ENCODE assay signal across 7 mouse cellular contexts in the genomic region with DNA sequence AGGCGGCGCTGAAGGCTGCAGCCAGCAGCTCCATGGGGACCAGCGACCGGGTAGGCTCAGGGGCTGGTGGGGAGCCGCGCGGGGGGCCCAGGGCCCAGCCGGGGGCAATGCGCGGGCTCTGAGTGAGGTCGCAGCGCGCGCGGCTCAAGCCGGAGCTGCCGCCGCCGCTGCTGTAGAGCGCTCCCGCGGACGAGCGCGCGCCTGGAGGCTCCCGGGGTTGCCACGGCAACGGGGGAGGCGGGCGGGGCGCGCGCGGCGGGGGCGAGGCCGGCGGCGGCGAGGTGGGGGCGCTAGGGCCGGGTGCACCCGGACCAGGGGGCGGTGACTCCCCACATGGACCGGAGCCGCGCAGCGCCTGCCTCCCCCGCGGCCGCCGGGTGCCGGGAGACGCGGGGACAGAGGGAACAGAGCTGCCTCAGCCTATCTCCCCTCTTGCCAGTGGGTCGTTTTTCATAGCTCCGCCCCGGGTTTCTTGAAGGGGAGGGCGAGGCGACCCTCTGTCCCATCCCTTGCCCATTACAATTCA. TPM values are rescaled to one million over a fixed set of nuclear protein-coding genes. Genes with fewer than 3 reads are reported as not detected.
DNase-seq lines count a peak whose midpoint lies in the region; ATAC-seq and TF ChIP-seq lines count a peak whose summit lies in the region.

No protein-coding gene starts in this region.

- no peak for TF ChIP-seq CTCF in CH12.LX (conservative IDR thresholded peaks at IDR 0.05 in 1 of 2, IDR thresholded peaks at IDR 0.05 in 1 of 2; ENCODE audit: low read depth in 2 of 2, low read length in 2 of 2)
- no peak for TF ChIP-seq CTCF in small intestine, adult 2 months (IDR thresholded peaks at IDR 0.05; ENCODE audit: extremely low read depth, insufficient read length, insufficient replicate concordance, low read depth, low read length)

- H3K9ac ChIP-seq in CH12.LX (ENCODE audit: insufficient read depth, low read depth), result no peak overlapping the region
- H3K9ac ChIP-seq in heart, embryonic 16.5 days (ENCODE audit: low read length), result peak overlapping the region; percentile 64
- H3K9ac ChIP-seq in midbrain, embryonic 11.5 days (ENCODE audit: low read length), result peak overlapping the region; percentile 70

- peaks cover 6% of the 10 kb centered on the region for H3K27me3 ChIP-seq in CH12.LX (replicated peaks)
- peaks cover 44% of the 10 kb centered on the region for H3K27me3 ChIP-seq in heart, embryonic 16.5 days (ENCODE audit: control insufficient read depth, insufficient read depth, low read length)
- peaks cover 23% of the 10 kb centered on the region for H3K27me3 ChIP-seq in midbrain, embryonic 11.5 days (ENCODE audit: control insufficient read depth, insufficient read depth, low read length)
- H3K27me3 ChIP-seq in small intestine, adult 2 months (ENCODE audit: control insufficient read depth, insufficient read depth, low read length), result peaks cover 10% of the 10 kb centered on the region

- ATAC-seq in heart, embryonic 16.5 days (replicated peaks; ENCODE audit: extremely low read depth, insufficient read depth, low FRiP score), result peak; percentile 56; the same call in 1 of the 2 replicates
- peak; percentile 88 for ATAC-seq in midbrain, embryonic 11.5 days (ENCODE audit: low FRiP score)

- H3K4me1 ChIP-seq in CH12.LX (ENCODE audit: control insufficient read depth in 1 of 2, insufficient read depth in 2 of 2), result peaks cover 0 to 8% of the 10 kb centered on the region in 2 experiments; a peak in 1 of 4 replicates
- peaks cover 9% of the 10 kb centered on the region for H3K4me1 ChIP-seq in heart, embryonic 16.5 days (ENCODE audit: control insufficient read depth, insufficient read depth, low read length)
- peaks cover 8% of the 10 kb centered on the region for H3K4me1 ChIP-seq in midbrain, embryonic 11.5 days (ENCODE audit: control insufficient read depth, insufficient read depth, low read length)
- peaks cover 9% of the 10 kb centered on the region for H3K4me1 ChIP-seq in small intestine, adult 2 months (ENCODE audit: control insufficient read depth, insufficient read depth, insufficient read length, low read length)

- no peak for TF ChIP-seq POLR2A in CH12.LX (IDR thresholded peaks at IDR 0.05; ENCODE audit: low read depth, low read length)
- no peak for TF ChIP-seq POLR2A in small intestine, adult 2 months (IDR thresholded peaks at IDR 0.05; ENCODE audit: low read depth, low read length)

- TF ChIP-seq RAD21 in CH12.LX (IDR thresholded peaks at IDR 0.05; ENCODE audit: low read depth, low read length), result no peak

- DNase-seq in B cell, adult 2 months, result peak; percentile 23 to 38
- DNase-seq in CH12.LX (ENCODE audit: extremely low read depth), result no peak
- peak; percentile 46 to 56 for DNase-seq in cerebellum, postnatal 4 days (ENCODE audit: low spot score in 2 of 2)
- DNase-seq in layer of hippocampus, postnatal 14 days (ENCODE audit: low spot score in 2 of 2), result peak; percentile 58
- DNase-seq in midbrain, embryonic 11.5 days (ENCODE audit: low spot score, missing footprints), result peak; percentile 92

- no peak for TF ChIP-seq EP300 in CH12.LX (IDR thresholded peaks at IDR 0.05; ENCODE audit: low read length)

- in situ Hi-C loops in CH12.LX (cut with MboI; ENCODE audit: low pct_ligation_motif_present, low pct_unique_long_range_greater_than_20kb, low sequenced_read_pairs), result no loop called here

- peak overlapping the region; percentile 63 for H3K4me2 ChIP-seq in CH12.LX (ENCODE audit: insufficient read depth, low read depth, poor library complexity, severe bottlenecking)
- H3K4me2 ChIP-seq in heart, embryonic 16.5 days (ENCODE audit: low read depth, low read length), result peak overlapping the region; percentile 99
- H3K4me2 ChIP-seq in midbrain, embryonic 11.5 days, result peak overlapping the region; percentile 99

- H3K4me3 ChIP-seq in CH12.LX (replicated peaks in 1 of 3; ENCODE audit: low read depth in 2 of 3, low read length in 2 of 3, poor library complexity in 1 of 3), result peak overlapping the region in 1 of 3 experiments; percentile 17
- H3K4me3 ChIP-seq in heart, embryonic 16.5 days (ENCODE audit: low read length), result peak overlapping the region; percentile 70
- peak overlapping the region; percentile 74 for H3K4me3 ChIP-seq in midbrain, embryonic 11.5 days (ENCODE audit: low read depth, low read length)
- H3K4me3 ChIP-seq in small intestine, adult 2 months (ENCODE audit: low read depth, low read length), result peak overlapping the region; percentile 55

- WGBS in heart, embryonic 16.5 days, result under 1% methylated on average over 26 of the region's 61 CpGs
- under 1% methylated on average over 39 of the region's 61 CpGs for WGBS in midbrain, embryonic 11.5 days
- 1% methylated on average over 60 of the region's 61 CpGs for WGBS in small intestine, adult 2 months

- H3K36me3 ChIP-seq in CH12.LX (replicated peaks in 1 of 2; ENCODE audit: control insufficient read depth in 1 of 2, insufficient read depth in 1 of 2, low read length in 1 of 2), result no peaks in the 10 kb centered on the region
- no peaks in the 10 kb centered on the region for H3K36me3 ChIP-seq in heart, embryonic 16.5 days (ENCODE audit: control insufficient read depth, insufficient read depth)
- H3K36me3 ChIP-seq in midbrain, embryonic 11.5 days (ENCODE audit: control insufficient read depth, insufficient read depth, low read length), result no peaks in the 10 kb centered on the region
- peaks cover 2% of the 10 kb centered on the region; the same call in 1 of the 2 replicates for H3K36me3 ChIP-seq in small intestine, adult 2 months (ENCODE audit: control insufficient read depth, insufficient read depth, low read length)

- H3K27ac ChIP-seq in CH12.LX (ENCODE audit: insufficient read depth, low read depth), result no peak overlapping the region
- H3K27ac ChIP-seq in heart, embryonic 16.5 days (ENCODE audit: low read length), result no peak overlapping the region
- no peak overlapping the region for H3K27ac ChIP-seq in midbrain, embryonic 11.5 days (ENCODE audit: low read depth, low read length)
- H3K27ac ChIP-seq in small intestine, adult 2 months (ENCODE audit: insufficient read depth, low read depth, low read length), result no peak overlapping the region

- H3K9me3 ChIP-seq in CH12.LX (replicated peaks; ENCODE audit: low read length), result peaks cover 13% of the 10 kb centered on the region
- peaks cover 4% of the 10 kb centered on the region for H3K9me3 ChIP-seq in heart, embryonic 16.5 days (replicated peaks; ENCODE audit: control insufficient read depth, low read length)
- H3K9me3 ChIP-seq in midbrain, embryonic 11.5 days (ENCODE audit: control insufficient read depth, low read length), result no peaks in the 10 kb centered on the region

- dilution Hi-C loops in CH12.LX (cut with MboI; ENCODE audit: extremely low pct_ligation_motif_present, extremely low pct_unique_long_range_greater_than_20kb, low sequenced_read_pairs), result no loop called here

- H3K79me2 ChIP-seq in CH12.LX (replicated peaks; ENCODE audit: control insufficient read depth, extremely low read depth, insufficient read depth, poor library complexity, severe bottlenecking), result no peaks in the 10 kb centered on the region

TF ChIP-seq in CH12.LX, 34 proteins besides CTCF, POLR2A, EP300 and RAD21:
- no peak for TF ChIP-seq NELFE (IDR thresholded peaks at IDR 0.05; ENCODE audit: low read depth, low read length)
- no peak for TF ChIP-seq ETS1 (conservative IDR thresholded peaks at IDR 0.05; ENCODE audit: low read depth, low read length)
- TF ChIP-seq SIN3A (IDR thresholded peaks at IDR 0.05; ENCODE audit: low read length), result no peak
- no peak for TF ChIP-seq JUND (conservative IDR thresholded peaks at IDR 0.05; ENCODE audit: low read depth, low read length)
- no peak for TF ChIP-seq TCF12 (IDR thresholded peaks at IDR 0.05; ENCODE audit: low read depth, low read length)
- TF ChIP-seq SMC3 (IDR thresholded peaks at IDR 0.05; ENCODE audit: low read depth, low read length), result no peak
- TF ChIP-seq UBTF (IDR thresholded peaks at IDR 0.05; ENCODE audit: low read depth, low read length), result no peak
- no peak for TF ChIP-seq GABPA (IDR thresholded peaks at IDR 0.05; ENCODE audit: insufficient replicate concordance, low read depth, low read length)
- TF ChIP-seq ZMIZ1 (IDR thresholded peaks at IDR 0.05; ENCODE audit: low read depth, low read length), result no peak
- TF ChIP-seq ZKSCAN1 (IDR thresholded peaks at IDR 0.05; ENCODE audit: borderline replicate concordance, low read depth, low read length), result no peak
- TF ChIP-seq USF1 (IDR thresholded peaks at IDR 0.05; ENCODE audit: low read depth, low read length), result no peak
- TF ChIP-seq MAFK (IDR thresholded peaks at IDR 0.05; ENCODE audit: insufficient replicate concordance, low read length), result no peak
- no peak for TF ChIP-seq MAZ (IDR thresholded peaks at IDR 0.05; ENCODE audit: low read depth, low read length)
- TF ChIP-seq MXI1 (IDR thresholded peaks at IDR 0.05; ENCODE audit: low read depth, low read length), result no peak
- no peak for TF ChIP-seq POLR2AphosphoS2 (IDR thresholded peaks at IDR 0.05; ENCODE audit: low read depth, low read length)

RNA-seq across cellular contexts. Expression of gene Neu2, which starts 0.5 kb away (rescaled TPM):
- total RNA-seq in CH12.LX (2012; rRNA removed) (not detected in 2 replicates), CH12.LX (2014; rRNA removed) (not detected in 2 replicates)
- not detected in 2 replicates for polyA plus RNA-seq in CH12.LX (2012; ENCODE audit: insufficient read length, low read depth)
- 1.7 and 2.5 TPM in 2 replicates for polyA plus RNA-seq in heart, embryonic 16.5 days (2015; fragmentation: Nextera tagmentation; extraction: Ambion mirVana)
- under 1 TPM in 1 of 2 experiments, not detected in 1; 0.30 TPM for total RNA-seq in layer of hippocampus, postnatal 14 days (2021)
- polyA plus RNA-seq in midbrain, embryonic 11.5 days (2014; fragmentation: Nextera tagmentation; extraction: Ambion mirVana), result not detected in 2 replicates
- 1.1 and 2.1 TPM in 2 replicates for polyA plus RNA-seq in small intestine, adult 2 months (2012; rRNA removed)

RNA-seq across cellular contexts. Expression of gene Snorc, which starts 40.2 kb away (rescaled TPM):
- total RNA-seq in CH12.LX (2012; rRNA removed), result not detected in 2 replicates
- total RNA-seq in CH12.LX (2014; rRNA removed), result not detected in 2 replicates
- polyA plus RNA-seq in CH12.LX (2012; ENCODE audit: insufficient read length, low read depth), result not detected in 2 replicates
- not detected in 2 replicates for polyA plus RNA-seq in heart, embryonic 16.5 days (2015; fragmentation: Nextera tagmentation; extraction: Ambion mirVana)
- total RNA-seq in layer of hippocampus, postnatal 14 days (2021), result not detected
- polyA plus RNA-seq in midbrain, embryonic 11.5 days (2014; fragmentation: Nextera tagmentation; extraction: Ambion mirVana), result not detected in 2 replicates
- 0.41 TPM in 1 of 2 replicates, not detected in the other for polyA plus RNA-seq in small intestine, adult 2 months (2012; rRNA removed)
